Comparison of ENCODE assay signal across 8 mouse cellular contexts in the genomic region with DNA sequence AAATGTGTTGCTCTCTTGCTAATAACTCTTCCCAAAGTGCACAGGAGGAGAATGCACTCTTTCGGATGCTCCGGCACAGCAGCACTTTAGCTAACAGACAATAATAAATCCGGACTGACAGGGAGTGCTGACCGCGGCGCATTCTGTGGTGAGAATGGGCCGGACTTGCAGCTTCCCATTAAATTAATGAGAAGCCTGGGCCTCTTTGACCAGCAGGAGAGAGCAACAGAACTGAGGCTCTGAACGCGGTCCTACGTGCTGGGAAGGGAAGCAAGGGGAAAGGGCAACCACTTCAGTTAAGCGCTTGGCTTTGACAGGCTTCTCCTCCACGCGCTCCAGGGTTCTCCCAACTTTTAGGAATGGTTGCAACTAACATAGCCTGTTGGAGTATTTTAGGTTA.
DNase-seq lines count a peak whose midpoint lies in the region; ATAC-seq and TF ChIP-seq lines count a peak whose summit lies in the region.

No protein-coding gene starts in this region.

- no peak overlapping the region for H3K4me3 ChIP-seq in hindbrain, postnatal 0 days (ENCODE audit: low read length)

- DNase-seq in ZHBTc4 (ENCODE audit: low read depth, low spot score) = peak; percentile 4
- DNase-seq in embryo, embryonic 10 days (ENCODE audit: low spot score) = peak; percentile 75
- DNase-seq in hindbrain, postnatal 0 days (ENCODE audit: low spot score) = peak; percentile 15
- peak; percentile 75 for DNase-seq in mesoderm, embryonic 11.5 days (ENCODE audit: low read depth, low spot score)
- no peak for DNase-seq in T-cell, adult 2 months (ENCODE audit: low spot score)
- DNase-seq in gastrocnemius, adult 8-10 months (ENCODE audit: low spot score in 2 of 2) = no peak

- no peaks in the 10 kb centered on the region for H3K27me3 ChIP-seq in hindbrain, postnatal 0 days (ENCODE audit: insufficient read depth, low read length)

- no peaks in the 10 kb centered on the region for H3K36me3 ChIP-seq in hindbrain, postnatal 0 days (ENCODE audit: insufficient read depth, low read length)

- H3K4me1 ChIP-seq in hindbrain, postnatal 0 days (ENCODE audit: insufficient read depth, low read length) = 0 out of 2 replicates have a peak, but pooled peaks cover 4% of the 10 kb centered on the region

- WGBS in hindbrain, postnatal 0 days = 21% methylated on average over 13 of the region's 13 CpGs

- no peak for TF ChIP-seq CTCF in hindbrain, postnatal 0 days (IDR thresholded peaks at IDR 0.05; ENCODE audit: low read depth)

- H3K4me2 ChIP-seq in hindbrain, postnatal 0 days (ENCODE audit: low read depth, low read length) = peak overlapping the region; percentile 40; the same call in 1 of the 2 replicates

- H3K9me3 ChIP-seq in hindbrain, postnatal 0 days (ENCODE audit: low read length) = no peaks in the 10 kb centered on the region

- no peak overlapping the region for H3K27ac ChIP-seq in hindbrain, postnatal 0 days

- H3K9ac ChIP-seq in hindbrain, postnatal 0 days (replicated peaks; ENCODE audit: low read length) = no peak overlapping the region

- no peak for ATAC-seq in hindbrain, postnatal 0 days
- no peak for ATAC-seq in frontal cortex, adult (ENCODE audit: low TSS enrichment)
- ATAC-seq in activated CD4-positive, CD25-positive, alpha-beta regulatory T cell, adult 4 months = no peak

Comparison
In these comparisons a context has a peak if more than half of its experiments do, and no peak if none do; other contexts are left out.
1. DNase-seq: peak in ZHBTc4 (single experiment), embryo, embryonic 10 days (single experiment), hindbrain, postnatal 0 days (single experiment) and mesoderm, embryonic 11.5 days (single experiment); none in T-cell, adult 2 months (single experiment) and gastrocnemius, adult 8-10 months (0 of 2).